Mouse (Mus musculus) lung, adult 2 months (tissue): ENCODE results near the gene Dusp12. TPM values are rescaled to one million over a fixed set of nuclear protein-coding genes. Genes with fewer than 3 reads are reported as not detected.

ENCODE experiments used
- DNase-seq: peaks from one replicate; pipeline ENCODE4 v3.0.0; 2022
- H3K4me1 ChIP-seq: fragments of 200-500 bp; 2 replicates; pipeline ENCODE4 v1.6.1; 2011; ENCODE audit warnings: low read length; ENCODE audit not compliant: control insufficient read depth, insufficient read depth
- H3K4me3 ChIP-seq: fragments of 200-500 bp; replicated peaks from 2 replicates; pipeline ENCODE3; 2011; ENCODE audit warnings: low read depth, mild to moderate bottlenecking, control low read depth, low read length; ENCODE audit errors: extremely low read depth
- CTCF ChIP-seq: fragments of 200-500 bp; IDR thresholded peaks from 2 replicates; pipeline ENCODE4 v1.5.1; 2011; ENCODE audit warnings: mild to moderate bottlenecking, low read length, control low read depth; ENCODE audit not compliant: insufficient read depth
- POLR2A ChIP-seq: fragments of 200-500 bp; IDR thresholded peaks from 2 replicates; pipeline ENCODE4 v1.6.1; 2011; ENCODE audit warnings: low read depth, mild to moderate bottlenecking, control low read depth, low read length, borderline replicate concordance; ENCODE audit errors: extremely low read depth
- WGBS: fragments of 180-500 bp; shearing (Covaris S2); methylation state at CpG from one replicate; pipeline ENCODE4 v1.1.7; 2018; 5-methylcytosine and 5-hydroxymethylcytosine counted together
- polyA plus RNA-seq: library from polyadenylated mRNA; depleted of rRNA; stranded (reverse); fragments of >200 nt; gene quantifications from 2 replicates; pipeline ENCODE4 v1.2.3, GENCODE M21; 2012

Gene Dusp12
- polyA plus RNA-seq, 1 experiment, result 17.3 TPM

DNA sequence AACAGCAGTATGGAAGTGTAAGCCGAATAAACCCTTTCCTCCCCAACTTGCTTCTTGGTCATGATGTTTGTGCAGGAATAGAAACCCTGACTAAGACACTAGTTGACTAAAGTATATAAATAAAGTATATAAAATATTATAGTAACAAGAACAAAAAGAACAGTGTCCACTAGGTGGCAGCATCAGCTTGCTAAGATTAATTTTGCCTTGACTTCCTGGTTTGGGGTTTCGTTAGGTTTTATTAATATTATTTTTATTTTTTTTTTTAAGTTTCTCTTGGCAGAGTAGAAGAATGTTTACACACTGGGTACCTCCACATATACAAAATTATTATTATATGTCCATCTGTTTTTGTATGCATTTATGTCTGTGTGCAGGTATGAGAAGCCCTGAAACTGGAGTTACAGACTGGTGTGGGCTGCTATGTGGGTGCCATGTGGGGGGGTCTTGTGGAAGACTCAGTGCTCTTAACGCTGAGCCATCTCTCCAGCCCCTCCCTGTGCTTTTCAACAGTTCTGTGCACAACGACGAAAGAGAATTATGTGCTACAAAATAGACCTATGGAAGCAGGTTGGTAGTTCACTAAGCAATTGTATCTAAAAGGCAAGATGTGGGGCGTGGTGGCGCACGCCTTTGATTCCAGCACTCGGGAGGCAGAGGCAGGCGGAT lies 15.6 kb upstream of the Dusp12 start:
- WGBS, result 23% methylated on average over 10 of the region's 10 CpGs
- no peak overlapping the region for H3K4me3 ChIP-seq
- peak; percentile 27 for DNase-seq
- 0 out of 2 replicates have a peak, but pooled peaks cover 3% of the 10 kb centered on the region for H3K4me1 ChIP-seq
- peak; percentile 24; the same call in 1 of the 2 replicates for TF ChIP-seq CTCF
- no peak for TF ChIP-seq POLR2A

DNA sequence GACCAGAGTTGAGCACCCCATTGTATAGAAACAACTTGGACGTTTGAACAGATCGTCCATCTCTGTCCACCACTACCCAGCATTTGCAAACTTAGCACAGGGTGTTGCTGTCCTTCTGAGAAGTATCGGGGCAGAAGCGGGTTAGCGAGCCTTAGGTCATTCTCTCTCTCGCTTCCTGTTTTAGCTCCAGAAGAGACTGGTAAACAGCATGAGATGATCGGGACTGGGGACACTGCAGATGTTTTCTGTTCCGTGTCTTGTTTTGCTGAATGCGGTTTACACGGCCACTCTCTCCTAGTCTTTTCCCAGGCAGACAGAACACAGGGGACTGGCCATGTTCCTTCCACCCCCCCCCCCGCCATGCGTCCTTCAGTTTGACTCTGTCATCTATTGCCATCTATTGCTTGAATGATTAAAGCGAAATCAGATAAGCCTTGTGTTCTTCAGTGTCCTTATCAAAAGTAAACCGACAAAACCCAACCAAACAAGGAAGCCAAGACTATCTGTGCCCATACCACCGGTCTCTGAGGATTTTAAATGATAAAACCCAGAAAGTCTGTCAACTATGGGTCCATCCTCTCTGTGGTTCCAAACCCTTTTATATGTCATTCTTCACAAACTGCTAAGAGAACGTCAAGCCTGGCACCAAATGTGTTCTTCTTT lies 13.2 kb upstream of the Dusp12 start:
- DNase-seq, result no peak
- Histone ChIP-seq H3K4me3 (no peak overlapping the region), H3K4me1 (0 out of 2 replicates have a peak, but pooled peaks cover 3% of the 10 kb centered on the region)
- no peak for TF ChIP-seq POLR2A
- no peak for TF ChIP-seq CTCF
- WGBS, result 36% methylated on average over 16 of the region's 16 CpGs

DNA sequence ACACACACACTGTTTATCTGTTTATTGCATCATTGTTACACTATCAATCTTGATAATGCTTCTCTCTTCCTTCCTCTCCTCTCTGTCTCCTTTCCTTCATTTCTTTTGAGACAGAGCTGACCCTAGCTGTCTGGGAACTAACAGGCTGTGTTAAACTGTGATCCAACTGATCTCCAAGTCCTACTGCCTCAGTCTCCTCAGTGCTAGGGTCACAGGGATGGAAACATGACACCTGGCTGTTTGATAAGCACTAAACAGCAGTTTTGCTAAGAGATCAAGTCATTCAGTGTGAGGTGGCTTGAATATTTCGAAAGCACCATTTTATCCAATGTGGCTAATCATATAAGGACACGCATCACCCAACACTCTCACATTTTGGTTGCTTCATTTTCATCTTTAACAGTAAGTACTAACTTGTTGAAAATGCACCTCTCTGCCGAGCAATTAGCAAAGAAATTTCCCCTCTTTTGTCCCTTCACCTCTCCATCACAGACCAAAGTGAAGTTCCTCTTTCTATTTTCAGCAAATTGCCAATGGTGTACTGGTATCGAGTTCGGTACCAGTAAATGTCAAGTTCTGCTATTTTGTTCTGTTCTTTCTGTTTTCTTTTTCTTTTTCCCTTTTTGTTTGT lies 11.4 kb upstream of the Dusp12 start:
- H3K4me3 ChIP-seq, result no peak overlapping the region
- DNase-seq, result no peak
- 64% methylated on average over 5 of the region's 5 CpGs for WGBS
- no peak for TF ChIP-seq CTCF
- 0 out of 2 replicates have a peak, but pooled peaks cover 3% of the 10 kb centered on the region for H3K4me1 ChIP-seq

DNA sequence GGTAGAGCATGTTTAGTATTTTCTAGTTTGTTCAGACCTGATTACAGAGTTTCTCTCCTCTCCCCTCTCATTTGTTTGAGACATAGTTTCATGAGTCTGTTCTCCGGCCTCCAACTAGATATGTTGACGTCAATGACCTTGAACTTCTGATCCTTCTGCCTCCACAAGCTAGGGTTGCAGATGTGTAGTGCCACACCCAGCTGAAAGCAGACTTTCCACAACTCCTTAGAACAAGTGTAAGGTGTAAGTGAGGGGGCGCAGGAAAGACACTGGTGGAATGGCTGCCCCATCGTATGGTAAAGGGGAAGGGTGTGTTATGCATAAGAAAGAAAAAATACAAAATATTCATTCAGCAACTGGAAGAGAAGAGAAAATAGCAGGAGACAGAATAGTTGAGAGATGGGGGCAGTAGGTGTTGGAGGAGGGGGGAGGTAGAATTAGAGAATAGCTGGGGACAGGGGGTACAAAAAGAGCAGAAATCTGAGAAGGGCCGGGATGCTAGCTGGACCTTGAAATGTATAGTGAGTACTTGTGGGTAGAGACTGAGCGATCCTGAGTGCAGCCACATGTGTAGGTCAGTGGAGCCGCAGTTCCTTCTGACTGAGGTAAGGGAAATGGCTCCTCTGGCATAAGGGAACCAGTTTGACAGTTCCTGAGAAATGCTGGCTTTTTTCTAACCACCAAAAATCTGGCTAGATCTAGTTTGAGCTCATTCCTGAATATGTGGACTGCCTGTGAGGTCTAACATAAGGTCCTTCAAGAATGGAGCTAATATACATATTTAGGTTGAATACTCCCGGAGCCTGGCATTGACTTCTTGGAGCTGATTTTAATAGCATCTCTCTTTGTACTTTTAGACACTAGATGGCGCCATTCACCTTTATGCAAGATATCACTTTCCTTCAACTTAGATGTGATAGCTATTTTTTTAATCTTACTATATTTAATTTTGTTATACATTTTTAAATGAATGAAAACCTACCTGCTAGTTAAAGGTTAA lies 9.6 kb upstream of the Dusp12 start:
- no peak for DNase-seq
- peak; percentile 7; the same call in 1 of the 2 replicates for TF ChIP-seq CTCF
- no peak for TF ChIP-seq POLR2A
- Histone ChIP-seq H3K4me3 (no peak overlapping the region), H3K4me1 (no peaks in the 10 kb centered on the region)
- WGBS, result 58% methylated on average over 9 of the region's 9 CpGs

DNA sequence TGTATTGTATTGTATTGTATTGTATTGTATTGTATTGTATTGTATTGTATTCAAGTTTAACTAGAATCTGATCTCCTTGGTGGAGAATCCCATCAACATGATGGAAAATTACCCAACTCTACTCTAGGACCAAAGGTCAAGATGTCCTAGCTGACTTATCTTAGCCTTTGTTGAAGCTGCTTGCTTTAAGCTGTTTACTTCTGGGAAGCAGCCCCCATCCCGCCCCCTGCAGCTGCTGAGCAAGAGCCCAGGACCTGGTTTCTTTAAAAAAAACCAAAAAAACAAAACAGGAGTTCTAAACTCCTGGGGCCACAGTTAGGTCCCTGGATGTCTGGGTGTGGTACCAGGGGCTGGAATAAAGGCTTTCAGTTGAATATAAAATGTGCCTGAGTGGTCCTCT lies 6.9 kb upstream of the Dusp12 start:
- no peak for DNase-seq
- Histone ChIP-seq H3K4me3 (no peak overlapping the region), H3K4me1 (no peaks in the 10 kb centered on the region)
- TF ChIP-seq POLR2A (no peak), CTCF (no peak)
- WGBS, result 58% methylated on average over 1 of the region's 1 CpGs

DNA sequence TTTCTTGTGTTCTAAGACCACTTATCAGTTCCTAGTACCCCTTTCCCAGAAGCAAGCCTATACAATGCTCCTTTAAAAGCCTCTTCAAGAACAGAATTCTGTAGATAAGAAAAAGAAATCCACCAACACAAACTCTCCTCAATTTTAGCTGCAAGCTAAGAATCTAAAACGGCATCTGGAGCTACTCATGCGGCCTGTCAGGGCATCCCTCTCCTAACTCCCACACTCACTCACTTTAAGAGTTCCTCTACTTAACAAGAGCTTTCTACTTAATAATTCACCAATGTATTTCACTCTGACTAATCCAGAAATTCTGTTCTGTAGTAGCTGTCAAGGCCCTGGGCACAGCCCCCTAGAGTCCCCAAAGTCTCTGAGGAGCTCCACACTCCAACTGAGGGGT lies 6.3 kb upstream of the Dusp12 start:
- TF ChIP-seq CTCF (no peak), POLR2A (no peak)
- H3K4me1 ChIP-seq, result no peaks in the 10 kb centered on the region
- WGBS, result 71% methylated on average over 2 of the region's 2 CpGs
- no peak overlapping the region for H3K4me3 ChIP-seq
- no peak for DNase-seq

DNA sequence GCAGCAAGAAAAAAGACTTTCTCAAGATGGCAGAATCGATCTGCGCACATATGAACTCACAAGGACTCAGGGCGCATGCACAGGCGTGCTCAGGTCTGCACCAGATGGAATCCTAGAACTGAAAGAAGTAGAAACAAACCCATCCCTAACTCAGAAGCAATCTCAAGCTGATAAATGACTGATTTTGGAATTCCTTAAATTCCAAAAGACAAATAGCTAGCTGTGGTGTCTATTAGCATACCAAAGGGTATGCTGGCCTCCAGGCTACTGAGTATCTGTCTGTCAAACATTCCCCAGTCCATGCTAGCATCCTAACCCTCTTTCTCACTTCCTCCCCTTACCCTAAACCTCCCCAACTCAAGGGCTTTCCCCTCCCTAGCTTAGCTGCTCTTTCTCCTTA lies 4.0 kb upstream of the Dusp12 start:
- H3K4me3 ChIP-seq, result no peak overlapping the region
- no peaks in the 10 kb centered on the region for H3K4me1 ChIP-seq
- TF ChIP-seq POLR2A (no peak), CTCF (no peak)
- WGBS, result 75% methylated on average over 4 of the region's 4 CpGs
- no peak for DNase-seq

DNA sequence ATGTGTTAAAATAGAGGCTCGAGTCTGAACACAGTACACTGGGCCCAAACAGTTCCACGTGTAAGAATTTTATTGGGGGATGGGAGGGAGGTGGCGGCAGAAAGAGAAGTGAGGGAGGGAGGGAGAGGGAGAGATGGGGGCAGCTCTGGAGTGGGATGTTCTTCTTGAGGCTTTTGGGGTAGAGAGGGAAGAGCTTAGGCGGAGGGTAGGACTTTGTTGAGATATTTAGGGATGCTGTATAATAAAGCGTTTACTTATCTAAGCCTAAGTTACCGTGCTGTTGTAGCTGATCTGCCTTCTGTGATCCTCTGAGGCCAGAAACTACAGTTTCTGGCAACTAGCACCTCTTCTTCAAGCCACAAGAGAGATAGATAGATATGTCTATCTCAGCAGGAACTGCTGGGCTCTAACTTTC lies 711 bp upstream of the Dusp12 start:
- DNase-seq, result no peak
- no peak for TF ChIP-seq POLR2A
- no peak for TF ChIP-seq CTCF
- Histone ChIP-seq H3K4me3 (no peak overlapping the region), H3K4me1 (no peaks in the 10 kb centered on the region)
- 48% methylated on average over 6 of the region's 6 CpGs for WGBS

DNA sequence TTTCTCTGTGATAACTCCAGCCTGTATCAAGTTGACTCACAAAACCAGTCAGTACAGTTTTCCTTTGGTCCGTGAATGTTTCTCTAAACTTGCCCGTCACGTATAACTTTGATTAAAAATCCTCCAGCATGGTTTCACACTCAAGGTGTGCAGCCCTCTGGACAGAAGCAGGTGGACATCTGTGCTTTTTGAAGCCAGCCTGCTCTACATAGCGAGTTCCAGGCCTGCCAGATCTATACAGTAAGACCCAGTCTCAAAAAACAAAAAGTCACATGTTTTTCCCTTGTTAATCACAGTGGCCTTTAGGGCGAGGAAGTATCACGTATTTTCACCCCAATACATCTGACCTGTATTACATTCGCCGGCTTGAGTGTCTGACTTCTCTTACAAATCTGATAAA lies 950 bp downstream of the Dusp12 start:
- no peak for DNase-seq
- H3K4me3 ChIP-seq, result peak overlapping the region; percentile 85
- no peak for TF ChIP-seq POLR2A
- TF ChIP-seq CTCF, result no peak
- H3K4me1 ChIP-seq, result no peaks in the 10 kb centered on the region
- WGBS, result 18% methylated on average over 8 of the region's 8 CpGs
